Mouse (Mus musculus) neural tube, embryonic 11.5 days (tissue): ENCODE measurements at regions not wholly inside any gene's neighbourhood (a gene's known extent, or its start where the extent isn't known, plus 50 kb on each side); places are given as distances from the start of the nearest gene placed in this dataset.

Experiments
- ATAC-seq: fragments of 200-750 bp; cut with Nextera tagmentation; 2 replicates; pipeline ENCODE4 v1.8.0; 2017; ENCODE audit warnings: moderate number of reproducible peaks, mild to moderate bottlenecking, moderate TSS enrichment, moderate library complexity; ENCODE audit not compliant: insufficient read depth, low FRiP score, low TSS enrichment
- DNase-seq: peaks from one replicate; pipeline ENCODE4 v3.0.0-alpha.2; 2015; ENCODE audit warnings: low spot score
- H3K27ac ChIP-seq: fragments of 300-500 bp; sonication (generic); 2 replicates; pipeline ENCODE4 v1.5.1; 2014; ENCODE audit warnings: low read depth, mild to moderate bottlenecking, low read length
- H3K27me3 ChIP-seq: fragments of 300-500 bp; sonication (generic); 2 replicates; pipeline ENCODE4 v1.6.1; 2014; ENCODE audit warnings: mild to moderate bottlenecking, low read length, mixed read lengths; ENCODE audit not compliant: control insufficient read depth, insufficient read depth
- H3K36me3 ChIP-seq: fragments of 300-500 bp; sonication (generic); 2 replicates; pipeline ENCODE4 v1.6.1; 2014; ENCODE audit warnings: mild to moderate bottlenecking, low read length, moderate library complexity, mixed read lengths; ENCODE audit not compliant: control insufficient read depth, insufficient read depth
- H3K4me1 ChIP-seq: fragments of 300-500 bp; sonication (generic); 2 replicates; pipeline ENCODE4 v1.6.1; 2014; ENCODE audit warnings: low read length, mixed read lengths; ENCODE audit not compliant: control insufficient read depth, insufficient read depth
- H3K4me2 ChIP-seq: fragments of 300-500 bp; sonication (generic); 2 replicates; pipeline ENCODE4 v1.6.1; 2014; ENCODE audit warnings: low read depth, mild to moderate bottlenecking, moderate library complexity
- H3K4me3 ChIP-seq: fragments of 300-500 bp; sonication (generic); 2 replicates; pipeline ENCODE4 v1.5.1; 2014; ENCODE audit warnings: low read depth, low read length
- H3K9ac ChIP-seq: fragments of 300-500 bp; sonication (generic); 2 replicates; pipeline ENCODE4 v1.6.1; 2014; ENCODE audit warnings: mild to moderate bottlenecking, low read length
- H3K9me3 ChIP-seq: fragments of 300-500 bp; sonication (generic); 2 replicates; pipeline ENCODE4 v1.6.1; 2016; ENCODE audit warnings: low read length; ENCODE audit not compliant: control insufficient read depth
- WGBS: fragments of 180-500 bp; shearing (Covaris S2); extraction: QIAGEN DNeasy Blood & Tissue Kit; methylation state at CpG from one replicate; pipeline ENCODE4 v1.1.7; 2014; 5-methylcytosine and 5-hydroxymethylcytosine counted together

DNA sequence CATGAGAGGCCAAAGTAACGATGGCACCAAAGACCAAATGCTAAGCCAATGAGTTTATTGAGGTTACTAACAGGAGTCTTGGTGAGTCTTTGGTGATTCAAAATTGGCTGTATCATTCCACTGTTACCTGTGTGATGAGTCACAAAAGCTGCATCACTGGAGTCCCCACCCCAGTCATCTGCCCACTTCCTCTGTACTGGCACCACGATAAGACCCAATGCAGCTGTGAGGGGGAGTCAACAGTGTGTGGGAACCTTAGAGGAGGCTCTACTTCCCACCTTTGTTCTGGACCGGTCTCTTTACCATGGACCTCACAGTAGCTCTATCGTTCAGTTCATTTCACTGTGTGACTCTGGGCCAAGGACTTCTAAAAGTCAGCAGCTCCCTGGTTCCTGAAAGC, 657.2 kb downstream of the Tmem114 start:
- Histone ChIP-seq H3K9ac (no peak overlapping the region), H3K9me3 (no peaks in the 10 kb centered on the region), H3K27ac (no peak overlapping the region), H3K27me3 (no peaks in the 10 kb centered on the region), H3K4me2 (no peak overlapping the region), H3K4me1 (peaks cover 2% of the 10 kb centered on the region; the same call in 1 of the 2 replicates), H3K4me3 (no peak overlapping the region), H3K36me3 (no peaks in the 10 kb centered on the region)
- 92% methylated on average over 4 of the region's 4 CpGs for WGBS
- DNase-seq = no peak
- no peak for ATAC-seq

DNA sequence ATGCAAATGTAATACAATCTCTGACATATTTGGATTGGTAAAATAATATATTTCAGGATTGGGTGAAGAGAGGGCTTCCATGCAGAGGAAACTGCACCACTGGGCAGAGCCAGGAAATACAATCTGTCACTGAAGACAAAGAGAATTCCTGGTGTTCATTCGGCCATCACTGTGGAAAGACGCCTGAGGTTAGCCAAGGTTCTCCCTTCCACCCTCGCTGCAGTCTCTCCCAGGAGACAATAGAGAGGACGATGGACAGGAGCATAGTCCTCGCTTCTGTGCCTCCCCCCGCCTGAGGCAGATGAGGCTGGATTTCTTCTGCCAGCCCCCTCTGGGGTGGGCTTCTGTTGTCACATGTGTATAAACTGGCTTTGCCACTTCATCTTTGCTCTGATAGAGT, 660.6 kb downstream of the Tmem114 start:
- H3K4me3 ChIP-seq = no peak overlapping the region
- H3K27me3 ChIP-seq = no peaks in the 10 kb centered on the region
- H3K9me3 ChIP-seq = no peaks in the 10 kb centered on the region
- no peaks in the 10 kb centered on the region for H3K36me3 ChIP-seq
- no peak for DNase-seq
- H3K4me2 ChIP-seq = no peak overlapping the region
- H3K27ac ChIP-seq = no peak overlapping the region
- no peak for ATAC-seq
- no peak overlapping the region for H3K9ac ChIP-seq
- peaks cover 2% of the 10 kb centered on the region; the same call in 1 of the 2 replicates for H3K4me1 ChIP-seq
- WGBS = 23% methylated on average over 6 of the region's 6 CpGs

DNA sequence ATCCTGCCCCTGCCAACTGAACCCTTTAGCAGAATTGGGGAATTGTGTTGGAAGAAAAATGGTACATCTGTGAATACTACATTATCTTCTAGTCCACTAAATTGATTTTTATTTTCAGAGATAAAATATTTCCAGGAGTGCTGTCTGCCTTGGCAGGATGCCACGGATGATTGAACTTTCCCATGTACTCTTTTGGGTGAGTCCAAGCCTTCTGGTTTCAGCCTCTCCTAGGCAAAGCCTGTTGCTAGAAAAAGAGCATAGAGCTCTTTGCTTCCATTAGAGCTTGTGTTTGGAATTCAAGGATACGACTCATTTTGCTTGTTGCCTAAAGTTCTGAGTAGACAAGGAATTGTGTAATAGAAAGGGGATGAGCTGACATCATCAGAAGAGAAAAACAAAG, 696.8 kb downstream of the Tmem114 start:
- Histone ChIP-seq H3K9ac (no peak overlapping the region), H3K27me3 (no peaks in the 10 kb centered on the region), H3K36me3 (no peaks in the 10 kb centered on the region), H3K4me1 (no peaks in the 10 kb centered on the region), H3K27ac (no peak overlapping the region), H3K4me3 (no peak overlapping the region), H3K4me2 (no peak overlapping the region), H3K9me3 (no peaks in the 10 kb centered on the region)
- DNase-seq = no peak
- ATAC-seq = no peak
- 90% methylated on average over 2 of the region's 2 CpGs for WGBS

- no peaks in the 10 kb centered on the region for H3K4me1 ChIP-seq
- no peaks in the 10 kb centered on the region for H3K9me3 ChIP-seq
- no peak overlapping the region for H3K27ac ChIP-seq
- 59% methylated on average over 1 of the region's 1 CpGs for WGBS
- H3K4me2 ChIP-seq = no peak overlapping the region
- no peaks in the 10 kb centered on the region for H3K36me3 ChIP-seq
- H3K9ac ChIP-seq = no peak overlapping the region
- H3K27me3 ChIP-seq = no peaks in the 10 kb centered on the region
- H3K4me3 ChIP-seq = no peak overlapping the region
- ATAC-seq = no peak
- no peak for DNase-seq
These were observed 699.7 kb downstream of the Tmem114 start for GRCm38 (mm10) chr16:7725225-7725624.

DNA sequence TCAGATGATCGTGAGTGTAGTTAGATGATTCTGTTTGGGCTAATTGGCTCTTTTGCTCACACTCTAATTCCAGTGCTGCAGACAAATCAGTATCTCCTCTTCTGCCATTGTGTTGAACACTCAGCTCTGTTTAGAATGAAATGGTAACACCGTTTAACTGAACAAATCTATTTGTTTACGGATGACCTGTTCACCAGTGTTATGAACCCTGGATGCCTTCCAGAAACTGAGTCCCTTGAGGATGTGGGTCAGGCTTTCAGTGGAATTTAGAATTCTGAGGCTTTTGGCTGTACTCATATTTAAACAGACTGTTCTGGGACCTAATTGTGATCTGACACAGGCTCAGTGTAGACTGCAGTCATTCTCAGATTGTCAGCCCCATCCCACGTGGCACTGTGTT, 723.5 kb downstream of the Tmem114 start:
- Histone ChIP-seq H3K4me3 (no peak overlapping the region), H3K9ac (no peak overlapping the region), H3K4me1 (no peaks in the 10 kb centered on the region), H3K27me3 (no peaks in the 10 kb centered on the region), H3K27ac (no peak overlapping the region), H3K36me3 (no peaks in the 10 kb centered on the region), H3K9me3 (no peaks in the 10 kb centered on the region), H3K4me2 (no peak overlapping the region)
- ATAC-seq (no peak), DNase-seq (no peak)
- 66% methylated on average over 4 of the region's 4 CpGs for WGBS

GRCm38 (mm10) chr16:7685484-7685883, 739.5 kb downstream of the Tmem114 start:
- Histone ChIP-seq H3K27me3 (no peaks in the 10 kb centered on the region), H3K9ac (no peak overlapping the region), H3K36me3 (no peaks in the 10 kb centered on the region), H3K4me1 (no peaks in the 10 kb centered on the region), H3K4me2 (no peak overlapping the region), H3K9me3 (no peaks in the 10 kb centered on the region), H3K27ac (no peak overlapping the region), H3K4me3 (no peak overlapping the region)
- ATAC-seq = no peak
- no peak for DNase-seq

DNA sequence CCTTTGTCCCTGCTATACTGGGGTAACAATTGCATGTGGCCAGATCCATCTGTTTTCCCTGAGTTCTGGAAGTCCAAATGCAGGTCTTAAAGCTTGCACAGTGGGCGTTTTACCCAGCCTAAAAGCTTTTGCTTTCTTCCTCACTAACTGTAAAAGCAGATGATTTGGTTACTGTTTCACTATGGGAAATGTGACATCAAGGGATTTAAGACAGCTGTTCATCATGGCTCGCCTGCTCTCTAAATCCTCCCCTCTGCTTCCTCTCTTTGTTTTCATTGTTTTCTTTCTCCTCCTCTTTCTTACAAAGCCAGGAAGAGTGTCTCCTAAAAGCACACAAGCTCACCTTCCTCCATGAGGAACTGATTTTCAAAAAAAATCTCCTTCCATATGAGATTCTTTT, 758.8 kb downstream of the Tmem114 start:
- H3K27me3 ChIP-seq = no peaks in the 10 kb centered on the region
- DNase-seq (no peak), ATAC-seq (no peak)
- 18% methylated on average over 2 of the region's 2 CpGs for WGBS
- no peaks in the 10 kb centered on the region for H3K9me3 ChIP-seq
- no peak overlapping the region for H3K4me2 ChIP-seq
- H3K27ac ChIP-seq = no peak overlapping the region
- H3K9ac ChIP-seq = no peak overlapping the region
- no peaks in the 10 kb centered on the region for H3K4me1 ChIP-seq
- no peak overlapping the region for H3K4me3 ChIP-seq
- no peaks in the 10 kb centered on the region for H3K36me3 ChIP-seq

DNA sequence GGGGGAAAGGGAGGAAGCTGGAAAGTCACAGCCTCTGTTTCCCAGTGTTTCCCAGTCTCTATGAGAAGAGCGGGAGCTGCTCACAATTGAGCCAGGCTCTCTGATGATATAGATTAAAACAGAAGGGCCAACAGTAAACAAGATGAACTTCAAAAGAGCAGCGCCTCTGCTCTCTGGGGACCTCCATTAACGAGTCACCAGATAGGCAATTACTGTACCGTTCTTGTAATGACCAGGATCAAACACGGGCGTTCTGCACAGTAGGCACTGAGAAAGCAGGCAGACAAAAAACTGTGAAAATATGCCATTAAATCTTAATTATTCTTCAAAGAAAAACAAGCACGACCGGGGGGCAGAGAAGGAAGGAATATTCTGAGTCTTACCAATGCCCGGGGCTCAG, 766.8 kb downstream of the Tmem114 start:
- Histone ChIP-seq H3K9me3 (no peaks in the 10 kb centered on the region), H3K4me3 (no peak overlapping the region), H3K27me3 (no peaks in the 10 kb centered on the region), H3K9ac (no peak overlapping the region), H3K36me3 (no peaks in the 10 kb centered on the region), H3K4me1 (no peaks in the 10 kb centered on the region), H3K27ac (no peak overlapping the region), H3K4me2 (no peak overlapping the region)
- DNase-seq (no peak), ATAC-seq (no peak)
- WGBS = 60% methylated on average over 9 of the region's 9 CpGs

- no peak overlapping the region for H3K27ac ChIP-seq
- H3K27me3 ChIP-seq = no peaks in the 10 kb centered on the region
- no peak for DNase-seq
- no peaks in the 10 kb centered on the region for H3K9me3 ChIP-seq
- 88% methylated on average over 6 of the region's 6 CpGs for WGBS
- no peaks in the 10 kb centered on the region for H3K36me3 ChIP-seq
- no peak for ATAC-seq
- no peak overlapping the region for H3K4me3 ChIP-seq
- H3K4me2 ChIP-seq = no peak overlapping the region
- H3K4me1 ChIP-seq = no peaks in the 10 kb centered on the region
- H3K9ac ChIP-seq = no peak overlapping the region
These were observed 770.5 kb downstream of the Tmem114 start for GRCm38 (mm10) chr16:7654451-7654850.
